Mouse (Mus musculus) kidney, adult 2 months (tissue): ENCODE results near the gene Doc2g. TPM values are rescaled to one million over a fixed set of nuclear protein-coding genes. Genes with fewer than 3 reads are reported as not detected.
"Not testable (repeated sequence)": the region's sequence is repeated elsewhere in the genome, so short reads cannot be mapped to it uniquely, and the experiment has no call there.

Experiments used
- DNase-seq: peaks from one replicate; pipeline ENCODE4 v3.0.0; 2021
- H3K27ac ChIP-seq: fragments of 200-500 bp; 2 replicates; pipeline ENCODE4 v1.5.1; 2012; ENCODE audit warnings: low read depth, low read length, control low read depth, inconsistent platforms; ENCODE audit not compliant: insufficient read depth
- H3K27me3 ChIP-seq: fragments of 200-500 bp; replicated peaks from 2 replicates; pipeline ENCODE4 v1.6.1; 2012; ENCODE audit warnings: mild to moderate bottlenecking, moderate library complexity, low read length, inconsistent platforms; ENCODE audit not compliant: control insufficient read depth, insufficient read depth
- H3K36me3 ChIP-seq: fragments of 200-500 bp; 2 replicates; pipeline ENCODE4 v1.6.1; 2012; ENCODE audit warnings: mild to moderate bottlenecking, moderate library complexity, low read length, inconsistent platforms; ENCODE audit not compliant: control insufficient read depth, insufficient read depth
- H3K4me1 ChIP-seq: fragments of 200-500 bp; 2 replicates; pipeline ENCODE4 v1.6.1; 2011; ENCODE audit warnings: low read length; ENCODE audit not compliant: control insufficient read depth, insufficient read depth
- H3K4me3 ChIP-seq: fragments of 200-500 bp; 2 replicates; pipeline ENCODE4 v1.5.1; 2011; ENCODE audit warnings: mild to moderate bottlenecking, low read depth, low read length, control low read depth; ENCODE audit not compliant: insufficient read depth
- CTCF ChIP-seq: fragments of 200-500 bp; conservative IDR thresholded peaks from 2 replicates; pipeline ENCODE4 v1.5.1; 2011; ENCODE audit warnings: low read depth, mild to moderate bottlenecking, control low read depth, low read length, moderate library complexity, mixed read lengths; ENCODE audit not compliant: insufficient read depth, insufficient read length
- POLR2A ChIP-seq: fragments of 200-500 bp; IDR thresholded peaks from one replicate; pipeline ENCODE4 v1.6.1; 2011; ENCODE audit warnings: low read depth, low read length, control low read depth
- WGBS: fragments of 180-500 bp; shearing (Covaris S2); methylation state at CpG from one replicate; pipeline ENCODE4 v1.1.7; 2018; 5-methylcytosine and 5-hydroxymethylcytosine counted together
- polyA plus RNA-seq: library from polyadenylated mRNA; depleted of rRNA; stranded (reverse); fragments of >200 nt; gene quantifications from 2 replicates; pipeline ENCODE4 v1.2.3, GENCODE M21; 2012

Doc2g gene
- polyA plus RNA-seq, 1 experiment = 5.1 TPM

- 66% methylated on average over 5 of the region's 5 CpGs for WGBS
- peak overlapping the region; percentile 43 for H3K27ac ChIP-seq
- no peak for TF ChIP-seq CTCF
- TF ChIP-seq POLR2A = no peak
- H3K4me1 ChIP-seq = peaks cover 10% of the 10 kb centered on the region; the same call in 1 of the 2 replicates
- no peaks in the 10 kb centered on the region for H3K36me3 ChIP-seq
- DNase-seq = no peak
- H3K4me3 ChIP-seq = no peak overlapping the region
- H3K27me3 ChIP-seq = no peaks in the 10 kb centered on the region
Measured at GRCm38 (mm10) chr19:4033742-4034141, 30.6 kb downstream of the Doc2g start.

- no peak overlapping the region for H3K27ac ChIP-seq
- WGBS = 63% methylated on average over 12 of the region's 12 CpGs
- DNase-seq = no peak
- TF ChIP-seq POLR2A (no peak), CTCF (no peak)
- H3K4me3 ChIP-seq = no peak overlapping the region
- no peaks in the 10 kb centered on the region for H3K36me3 ChIP-seq
- no peaks in the 10 kb centered on the region for H3K27me3 ChIP-seq
- peaks cover 10% of the 10 kb centered on the region; the same call in 1 of the 2 replicates for H3K4me1 ChIP-seq
Measured at GRCm38 (mm10) chr19:4036327-4037045, 33.4 kb downstream of the Doc2g start.

- H3K4me1 ChIP-seq, DNase-seq, H3K27me3 ChIP-seq, H3K36me3 ChIP-seq: not testable (repeated sequence)
- H3K27ac ChIP-seq = peak overlapping the region; percentile 40
- 41% methylated on average over 7 of the region's 8 CpGs for WGBS
- peak overlapping the region; percentile 91 for H3K4me3 ChIP-seq
Measured at GRCm38 (mm10) chr19:4037154-4037787, 34.2 kb downstream of the Doc2g start.

GRCm38 (mm10) chr19:4037788-4038232 lies 34.7 kb downstream of the Doc2g start, which contains the start of gene Gstp1:
Gene Gstp1, minus strand, starts transcription at chr19:4037985.
- peaks cover 10% of the 10 kb centered on the region; the same call in 1 of the 2 replicates for H3K4me1 ChIP-seq
- DNase-seq = peak; percentile 93
- H3K27me3 ChIP-seq = no peaks in the 10 kb centered on the region
- H3K36me3 ChIP-seq = no peaks in the 10 kb centered on the region
- WGBS = under 1% methylated on average over 26 of the region's 26 CpGs
- peak within 1 kb of the TSS; percentile 91 for H3K4me3 ChIP-seq
- H3K27ac ChIP-seq = peak within 1 kb of the TSS; percentile 84
- TF ChIP-seq POLR2A (peak; percentile 74), CTCF (0 out of 2 replicates have a peak, but pooled peaks have one; percentile 16)

GRCm38 (mm10) chr19:4040941-4041340 lies 37.8 kb downstream of the Doc2g start:
- DNase-seq, H3K4me3 ChIP-seq, H3K27me3 ChIP-seq, H3K36me3 ChIP-seq, H3K27ac ChIP-seq: not testable (repeated sequence)
- H3K4me1 ChIP-seq = peaks cover 12% of the 10 kb centered on the region; the same call in 1 of the 2 replicates
- WGBS = 82% methylated on average over 5 of the region's 5 CpGs

GRCm38 (mm10) chr19:4041500-4041899 lies 38.4 kb downstream of the Doc2g start:
- not testable (repeated sequence) for H3K4me3 ChIP-seq, DNase-seq, H3K36me3 ChIP-seq, H3K27ac ChIP-seq, H3K27me3 ChIP-seq
- H3K4me1 ChIP-seq = peaks cover 12% of the 10 kb centered on the region; the same call in 1 of the 2 replicates
- WGBS = 96% methylated on average over 4 of the region's 4 CpGs

GRCm38 (mm10) chr19:4042124-4042523 lies 39.0 kb downstream of the Doc2g start:
- TF ChIP-seq POLR2A (no peak), CTCF (no peak)
- DNase-seq = peak; percentile 47
- Histone ChIP-seq H3K4me1 (peaks cover 11% of the 10 kb centered on the region; the same call in 1 of the 2 replicates), H3K36me3 (no peaks in the 10 kb centered on the region), H3K4me3 (no peak overlapping the region), H3K27me3 (no peaks in the 10 kb centered on the region), H3K27ac (no peak overlapping the region)
- 65% methylated on average over 14 of the region's 14 CpGs for WGBS

- not testable (repeated sequence) for H3K4me1 ChIP-seq, H3K36me3 ChIP-seq, H3K27me3 ChIP-seq, H3K4me3 ChIP-seq, H3K27ac ChIP-seq, DNase-seq
- WGBS = 86% methylated on average over 5 of the region's 5 CpGs
Measured at GRCm38 (mm10) chr19:4044109-4044508, 41.0 kb downstream of the Doc2g start.
